Mouse (Mus musculus): Measurements from ENCODE around the gene Scap.
"Not testable (repeated sequence)": the region's sequence is repeated elsewhere in the genome, so short reads cannot be mapped to it uniquely, and the experiment has no call there.

Gene Scap

GRCm38 (mm10) chr9:110333896-110334259, 790 bp downstream of the Scap start:
- no peak for DNase-seq

- DNase-seq: no peak
Observed at GRCm38 (mm10) chr9:110334849-110335248, 1.8 kb downstream of the Scap start.

- DNase-seq: no peak
Observed at GRCm38 (mm10) chr9:110340037-110340750, 7.1 kb downstream of the Scap start.

- DNase-seq: no peak
Observed at GRCm38 (mm10) chr9:110342008-110342407, 8.9 kb downstream of the Scap start.

- DNase-seq: no peak
Observed at GRCm38 (mm10) chr9:110343805-110344204, 10.7 kb downstream of the Scap start.

GRCm38 (mm10) chr9:110345057-110345739, 12.1 kb downstream of the Scap start:
- no peak for DNase-seq

- DNase-seq: no peak
Observed at GRCm38 (mm10) chr9:110348899-110349298, 15.8 kb downstream of the Scap start.

- DNase-seq: no peak
Observed at GRCm38 (mm10) chr9:110350188-110350587, 17.1 kb downstream of the Scap start.

GRCm38 (mm10) chr9:110350612-110351011, 17.5 kb downstream of the Scap start:
- DNase-seq: no peak

- DNase-seq: no peak
Observed at GRCm38 (mm10) chr9:110351350-110351749, 18.3 kb downstream of the Scap start.

- DNase-seq: no peak
Observed at GRCm38 (mm10) chr9:110351932-110352632, 19.0 kb downstream of the Scap start.

GRCm38 (mm10) chr9:110358341-110358740, 25.3 kb downstream of the Scap start:
- no peak for DNase-seq

GRCm38 (mm10) chr9:110361299-110361698, 28.2 kb downstream of the Scap start:
- no peak for DNase-seq

GRCm38 (mm10) chr9:110362337-110362736, 29.2 kb downstream of the Scap start:
- DNase-seq: no peak

GRCm38 (mm10) chr9:110366746-110367145, 33.7 kb downstream of the Scap start:
- no peak for DNase-seq

- DNase-seq: no peak
Observed at GRCm38 (mm10) chr9:110369860-110370259, 36.8 kb downstream of the Scap start.

- DNase-seq: no peak
Observed at GRCm38 (mm10) chr9:110373871-110374270, 40.8 kb downstream of the Scap start.

- no peak for DNase-seq
Observed at GRCm38 (mm10) chr9:110375668-110376067, 42.6 kb downstream of the Scap start.

GRCm38 (mm10) chr9:110377655-110378054, 44.6 kb downstream of the Scap start:
- not testable (repeated sequence) for DNase-seq

GRCm38 (mm10) chr9:110379361-110379760, 46.3 kb downstream of the Scap start:
- DNase-seq: no peak

- DNase-seq: peak; percentile 30
Observed at GRCm38 (mm10) chr9:110380662-110381061, 47.6 kb downstream of the Scap start.

GRCm38 (mm10) chr9:110381292-110381691, 48.2 kb downstream of the Scap start:
- peak; percentile 11 for DNase-seq

GRCm38 (mm10) chr9:110384369-110384929, 51.4 kb downstream of the Scap start:
- no peak for DNase-seq

GRCm38 (mm10) chr9:110388011-110388410, 54.9 kb downstream of the Scap start:
- DNase-seq: no peak
